Mouse (Mus musculus) midbrain, postnatal 0 days (tissue): ENCODE measurements around the gene Dnajb9. TPM values are rescaled to one million over a fixed set of nuclear protein-coding genes. Genes with fewer than 3 reads are reported as not detected.

Source experiments
- ATAC-seq: fragments of 200-750 bp; cut with Nextera tagmentation; 2 replicates; pipeline ENCODE4 v1.8.0; 2017; ENCODE audit warnings: moderate number of reproducible peaks, mild to moderate bottlenecking, moderate TSS enrichment, moderate library complexity; ENCODE audit not compliant: low FRiP score
- DNase-seq: peaks from one replicate; pipeline ENCODE4 v3.0.0-alpha.2; 2015; ENCODE audit warnings: low spot score
- H3K27ac ChIP-seq: fragments of 300-500 bp; sonication (generic); 2 replicates; pipeline ENCODE4 v1.5.1; 2014; ENCODE audit warnings: low read depth, mild to moderate bottlenecking, low read length, mixed read lengths
- H3K27me3 ChIP-seq: fragments of 300-500 bp; sonication (generic); 2 replicates; pipeline ENCODE4 v1.6.1; 2014; ENCODE audit warnings: low read length, control low read depth, mixed read lengths; ENCODE audit not compliant: insufficient read depth
- H3K36me3 ChIP-seq: fragments of 300-500 bp; sonication (generic); 2 replicates; pipeline ENCODE4 v1.6.1; 2014; ENCODE audit warnings: low read length, control low read depth, mixed read lengths; ENCODE audit not compliant: insufficient read depth
- H3K4me1 ChIP-seq: fragments of 300-500 bp; sonication (generic); 2 replicates; pipeline ENCODE4 v1.6.1; 2014; ENCODE audit warnings: mild to moderate bottlenecking, control low read depth, antibody characterized with exemption, low read length, mixed read lengths; ENCODE audit not compliant: insufficient read depth
- H3K4me2 ChIP-seq: fragments of 300-500 bp; sonication (generic); 2 replicates; pipeline ENCODE4 v1.6.1; 2014; ENCODE audit warnings: low read depth, mild to moderate bottlenecking, low read length, mixed read lengths; ENCODE audit not compliant: poor library complexity, severe bottlenecking
- H3K4me3 ChIP-seq: fragments of 300-500 bp; sonication (generic); 2 replicates; pipeline ENCODE4 v1.5.1; 2014; ENCODE audit warnings: low read depth, mild to moderate bottlenecking, low read length, moderate library complexity
- H3K9ac ChIP-seq: fragments of 300-500 bp; sonication (generic); replicated peaks from 2 replicates; pipeline ENCODE4 v1.6.1; 2014; ENCODE audit warnings: mild to moderate bottlenecking, low read length, moderate library complexity, mixed read lengths; ENCODE audit not compliant: poor library complexity, severe bottlenecking
- H3K9me3 ChIP-seq: fragments of 300-500 bp; sonication (generic); 2 replicates; pipeline ENCODE4 v1.6.1; 2016; ENCODE audit warnings: low read length, control low read depth
- CTCF ChIP-seq: IDR thresholded peaks from 2 replicates; pipeline ENCODE4 v1.5.1; 2016; ENCODE audit warnings: antibody characterized with exemption, mild to moderate bottlenecking
- WGBS: fragments of 180-500 bp; shearing (Covaris S2); extraction: QIAGEN DNeasy Blood & Tissue Kit; methylation state at CpG from one replicate; pipeline ENCODE4 v1.1.7; 2014; 5-methylcytosine and 5-hydroxymethylcytosine counted together
- polyA plus RNA-seq: library from polyadenylated mRNA; unstranded; fragments of >200 nt; fragmentation: Nextera tagmentation; extraction: Ambion mirVana; gene quantifications from 2 replicates; pipeline ENCODE4 v1.2.1, GENCODE M21; 2015
- total RNA-seq: library from RNA; depleted of rRNA; stranded (reverse); fragments of >200 nt; gene quantifications from 2 replicates; pipeline ENCODE4 v1.2.3, GENCODE M21; 2014; rRNA removed

The Dnajb9 gene
- total RNA-seq (19.3 and 28.9 TPM in 2 replicates), polyA plus RNA-seq (34.5 and 35.1 TPM in 2 replicates)

- WGBS: under 1% methylated on average over 63 of the region's 77 CpGs
Measured at GRCm38 (mm10) chr12:44209824-44210752, at the start of gene Dnajb9. Gene Dnajb9, minus strand, starts transcription at chr12:44210326.

GRCm38 (mm10) chr12:44248309-44248977 is 38.3 kb upstream of the Dnajb9 start:
- no peak overlapping the region for H3K4me2 ChIP-seq
- no peaks in the 10 kb centered on the region for H3K9me3 ChIP-seq
- H3K27me3 ChIP-seq: no peaks in the 10 kb centered on the region
- DNase-seq (no peak), ATAC-seq (no peak)
- no peaks in the 10 kb centered on the region for H3K36me3 ChIP-seq
- H3K4me3 ChIP-seq: no peak overlapping the region
- H3K4me1 ChIP-seq: no peaks in the 10 kb centered on the region
- H3K27ac ChIP-seq: no peak overlapping the region
- no peak for TF ChIP-seq CTCF
- H3K9ac ChIP-seq: no peak overlapping the region
- WGBS: 78% methylated on average over 9 of the region's 9 CpGs

More at GRCm38 (mm10) chr12:44209824-44210752, at the start of gene Dnajb9:
- H3K4me1 ChIP-seq: no peaks in the 10 kb centered on the region
- ATAC-seq: peak; percentile 98
- peak within 1 kb of the TSS; percentile 97 for H3K4me3 ChIP-seq
- peak; percentile 85 for TF ChIP-seq CTCF
- H3K27me3 ChIP-seq: no peaks in the 10 kb centered on the region
- H3K4me2 ChIP-seq: peak within 1 kb of the TSS; percentile 84
- DNase-seq: peak; percentile 100
- no peaks in the 10 kb centered on the region for H3K9me3 ChIP-seq
- peak within 1 kb of the TSS; percentile 87 for H3K27ac ChIP-seq
- peaks cover 4% of the 10 kb centered on the region; the same call in 1 of the 2 replicates for H3K36me3 ChIP-seq
- peak within 1 kb of the TSS; percentile 88 for H3K9ac ChIP-seq

GRCm38 (mm10) chr12:44245739-44246138 is 35.6 kb upstream of the Dnajb9 start:
- DNase-seq (no peak), ATAC-seq (no peak)
- no peak overlapping the region for H3K4me2 ChIP-seq
- H3K27me3 ChIP-seq: no peaks in the 10 kb centered on the region
- H3K4me3 ChIP-seq: no peak overlapping the region
- H3K9me3 ChIP-seq: no peaks in the 10 kb centered on the region
- no peak for TF ChIP-seq CTCF
- 81% methylated on average over 3 of the region's 3 CpGs for WGBS
- no peak overlapping the region for H3K27ac ChIP-seq
- H3K36me3 ChIP-seq: no peaks in the 10 kb centered on the region
- H3K9ac ChIP-seq: no peak overlapping the region
- no peaks in the 10 kb centered on the region for H3K4me1 ChIP-seq

GRCm38 (mm10) chr12:44242407-44242806 is 32.3 kb upstream of the Dnajb9 start:
- Histone ChIP-seq H3K4me2 (no peak overlapping the region), H3K9ac (no peak overlapping the region), H3K27ac (no peak overlapping the region), H3K4me3 (no peak overlapping the region), H3K4me1 (no peaks in the 10 kb centered on the region), H3K27me3 (no peaks in the 10 kb centered on the region), H3K36me3 (no peaks in the 10 kb centered on the region), H3K9me3 (no peaks in the 10 kb centered on the region)
- TF ChIP-seq CTCF: no peak
- DNase-seq: no peak
- ATAC-seq: no peak
- 91% methylated on average over 4 of the region's 4 CpGs for WGBS

- Histone ChIP-seq H3K27ac (no peak overlapping the region), H3K9ac (no peak overlapping the region), H3K4me2 (no peak overlapping the region), H3K4me3 (no peak overlapping the region), H3K4me1 (no peaks in the 10 kb centered on the region), H3K36me3 (no peaks in the 10 kb centered on the region), H3K9me3 (no peaks in the 10 kb centered on the region), H3K27me3 (no peaks in the 10 kb centered on the region)
- 70% methylated on average over 7 of the region's 7 CpGs for WGBS
- no peak for DNase-seq
- no peak for TF ChIP-seq CTCF
- ATAC-seq: no peak
Measured at GRCm38 (mm10) chr12:44241090-44241489, 31.0 kb upstream of the Dnajb9 start.

- Histone ChIP-seq H3K36me3 (no peaks in the 10 kb centered on the region), H3K4me1 (no peaks in the 10 kb centered on the region), H3K4me2 (no peak overlapping the region), H3K4me3 (no peak overlapping the region), H3K27me3 (no peaks in the 10 kb centered on the region), H3K9me3 (no peaks in the 10 kb centered on the region), H3K27ac (no peak overlapping the region), H3K9ac (no peak overlapping the region)
- no peak for TF ChIP-seq CTCF
- 75% methylated on average over 3 of the region's 3 CpGs for WGBS
- ATAC-seq (no peak), DNase-seq (no peak)
Measured at GRCm38 (mm10) chr12:44224650-44225049, 14.5 kb upstream of the Dnajb9 start.
